Mouse (Mus musculus) kidney, postnatal 4 days (tissue): ENCODE results near the gene Olfr1123.
"Not testable (repeated sequence)": the region's sequence is repeated elsewhere in the genome, so short reads cannot be mapped to it uniquely, and the experiment has no call there.

Source experiments
- DNase-seq, 2 experiments: peaks; one replicate each; pipeline ENCODE4 v3.0.0; 2021; ENCODE audit warnings: mixed read lengths in 2 of 2

Gene Olfr1123

GRCm38 (mm10) chr2:87416335-87416734, at the start of gene Olfr1123:
TSS of gene Olfr1123 (plus strand) at chr2:87416635.
- no peak for DNase-seq

DNA sequence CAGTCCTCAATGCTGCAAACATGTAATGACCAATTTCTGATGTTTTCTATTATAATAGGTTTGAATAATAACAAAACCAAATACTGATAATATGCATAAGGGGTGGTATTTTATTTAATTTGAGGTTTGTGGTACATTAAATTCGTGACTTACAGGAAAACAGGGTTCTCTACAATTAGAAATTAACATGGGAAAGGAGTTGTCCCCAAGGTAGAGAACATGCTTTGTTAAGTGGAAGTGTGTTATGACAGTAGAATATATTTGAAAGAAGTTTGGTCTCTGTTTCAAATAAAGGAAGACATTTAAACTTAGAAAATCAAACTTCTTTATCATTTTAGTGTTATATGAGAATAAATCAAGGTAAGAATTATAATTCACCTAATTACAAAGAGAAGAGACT, 46.8 kb upstream of the Olfr1123 start, which contains the start of gene Olfr1121:
Gene Olfr1121, plus strand, starts transcription at position 301 of the 400 bp plus-strand sequence.
- no peak for DNase-seq

GRCm38 (mm10) chr2:87371726-87372125, 44.7 kb upstream of the Olfr1123 start:
- no peak for DNase-seq

GRCm38 (mm10) chr2:87383935-87384334, 32.5 kb upstream of the Olfr1123 start:
- DNase-seq = no peak

- no peak for DNase-seq
Measured at GRCm38 (mm10) chr2:87385549-87385948, 30.9 kb upstream of the Olfr1123 start, which contains the start of gene Olfr1122. TSS of gene Olfr1122 (plus strand) at chr2:87385849.

DNA sequence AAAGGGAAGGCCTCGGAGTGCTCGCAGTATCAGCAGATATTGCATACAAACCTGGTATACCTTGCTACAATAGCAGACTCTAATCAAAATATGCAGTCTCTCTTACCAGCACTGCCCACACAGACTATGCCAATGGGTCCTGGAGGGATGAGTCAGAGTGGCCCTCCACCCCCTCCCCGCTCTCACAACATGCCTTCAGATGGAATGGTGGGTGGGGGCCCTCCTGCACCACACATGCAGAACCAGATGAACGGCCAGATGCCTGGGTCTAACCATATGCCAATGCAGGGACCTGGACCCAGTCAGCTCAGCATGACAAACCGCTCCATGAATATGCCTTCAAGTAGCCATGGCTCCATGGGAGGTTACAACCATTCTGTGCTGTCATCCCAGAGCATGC, 22.8 kb upstream of the Olfr1123 start:
- DNase-seq = not testable (repeated sequence)

GRCm38 (mm10) chr2:87394686-87395085, 21.7 kb upstream of the Olfr1123 start:
- not testable (repeated sequence) for DNase-seq

GRCm38 (mm10) chr2:87429975-87430374, 13.5 kb downstream of the Olfr1123 start, which contains the start of gene Olfr1124:
TSS of gene Olfr1124 (plus strand) at chr2:87430275.
- DNase-seq = no peak

DNA sequence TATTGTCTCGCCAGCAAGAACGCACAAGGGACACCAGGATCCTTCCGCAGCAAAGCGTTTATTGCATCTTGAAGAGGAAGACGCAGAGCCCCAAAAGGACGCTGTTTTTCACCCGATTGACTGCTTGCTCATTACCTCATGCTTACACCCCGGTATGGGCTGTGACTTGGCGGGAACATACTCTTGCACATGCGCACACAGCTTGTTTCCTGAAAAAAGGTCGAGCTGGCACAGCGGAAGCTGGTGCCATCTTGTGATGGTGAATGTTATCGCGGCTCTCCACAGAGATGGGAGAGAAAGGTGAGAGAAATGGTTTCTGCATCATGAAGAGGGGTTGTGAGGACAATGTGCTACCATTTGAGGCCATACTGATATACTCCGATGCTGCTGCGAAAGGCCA, 21.3 kb downstream of the Olfr1123 start:
- DNase-seq = no peak

- DNase-seq = no peak
Measured at GRCm38 (mm10) chr2:87453662-87454061, 37.2 kb downstream of the Olfr1123 start, which contains the start of gene Olfr1126. TSS of gene Olfr1126 (plus strand) at chr2:87453962.

GRCm38 (mm10) chr2:87461769-87462168, 45.3 kb downstream of the Olfr1123 start:
- DNase-seq = no peak
